Mouse (Mus musculus) Patski (cell line): ENCODE measurements at regions not wholly inside any gene's neighbourhood (a gene's known extent, or its start where the extent isn't known, plus 50 kb on each side); places are given as distances from the start of the nearest gene placed in this dataset.

Source experiments
- ATAC-seq: fragments of 100-300 bp; one replicate; pipeline ENCODE4 v1.8.0; 2021
- CTCF ChIA-PET: fragments of 350-600 bp; sonication (Branson Sonifier 250); formaldehyde crosslinking; loops from one replicate; lab custom pipeline; 2022; ENCODE audit warnings: inconsistent platforms; lab: Charles Lee
- POLR2A ChIA-PET: fragments of 350-600 bp; sonication (Branson Sonifier 250); formaldehyde crosslinking; loops from one replicate; lab custom pipeline; 2022; ENCODE audit warnings: antibody characterized with exemption, inconsistent platforms; lab: Charles Lee
- DNase-seq: peaks from one replicate; pipeline ENCODE4 v3.0.0-alpha.2; 2011; ENCODE audit warnings: low read depth, low spot score
- H3K27me3 ChIP-seq: fragments of 371-371 bp; one replicate; pipeline ENCODE4 v1.5.1; 2021
- CTCF ChIP-seq: fragments of 100-300 bp; IDR thresholded peaks from one replicate; pipeline ENCODE4 v1.5.1; 2021
- in situ Hi-C: fragments of 300-500 bp; cut with MboI; formaldehyde crosslinking; loops from 3 replicates; pipeline ENCODE4 v1.11.1; 2018; ENCODE audit warnings: low pct_unique_long_range_greater_than_20kb, mixed read lengths

- ChIA-PET CTCF (interaction anchor here (1.5 to 1.7 kb wide), 2 partner anchors 95 to 308 kb away, joined by 3 to 4 read pairs; no protein-coding TSS in a partner anchor), POLR2A (no interaction called here)
- in situ Hi-C loops, result loop anchor here (5.0 to 25.0 kb wide), 6 partner anchors 95 to 952 kb away; partner anchors contain the start of genes E030018B13Rik and Trpm1
- TF ChIP-seq CTCF, result peak; percentile 63
- ATAC-seq (no peak), DNase-seq (no peak)
- no peaks in the 10 kb centered on the region for H3K27me3 ChIP-seq
These were observed 93.6 kb upstream of the Trpm1 start for GRCm38 (mm10) chr7:64060051-64060450.

GRCm38 (mm10) chr7:64058282-64058872 is 95.3 kb upstream of the Trpm1 start:
- in situ Hi-C loops, result loop anchor here (10.0 to 25.0 kb wide), 2 partner anchors 266 to 954 kb away; no protein-coding TSS in a partner anchor
- ChIA-PET POLR2A (interaction anchor here (0.7 kb wide), 1 partner anchor 140 kb away, joined by 5 read pairs; no protein-coding TSS in a partner anchor), CTCF (interaction anchor here (1.5 to 1.7 kb wide), 2 partner anchors 97 to 306 kb away, joined by 3 to 4 read pairs; no protein-coding TSS in a partner anchor)
- ATAC-seq (no peak), DNase-seq (no peak)
- no peaks in the 10 kb centered on the region for H3K27me3 ChIP-seq
- no peak for TF ChIP-seq CTCF

GRCm38 (mm10) chr7:64057873-64058272 is 95.8 kb upstream of the Trpm1 start:
- CTCF ChIA-PET, result no interaction called here
- POLR2A ChIA-PET, result interaction anchor here (0.7 kb wide), 1 partner anchor 139 kb away, joined by 5 read pairs; no protein-coding TSS in a partner anchor
- in situ Hi-C loops, result loop anchor here (10.0 to 25.0 kb wide), 2 partner anchors 267 to 954 kb away; no protein-coding TSS in a partner anchor
- no peak for ATAC-seq
- no peak for DNase-seq
- no peak for TF ChIP-seq CTCF
- no peaks in the 10 kb centered on the region for H3K27me3 ChIP-seq

GRCm38 (mm10) chr7:64056498-64056897 is 97.1 kb upstream of the Trpm1 start:
- no peak for DNase-seq
- TF ChIP-seq CTCF, result no peak
- CTCF ChIA-PET, result interaction anchor here (1.5 kb wide), 1 partner anchor 303 kb away, joined by 4 read pairs; no protein-coding TSS in a partner anchor
- H3K27me3 ChIP-seq, result no peaks in the 10 kb centered on the region
- no peak for ATAC-seq
- in situ Hi-C loops, result loop anchor here (10.0 to 25.0 kb wide), 2 partner anchors 268 to 956 kb away; no protein-coding TSS in a partner anchor
- POLR2A ChIA-PET, result interaction anchor here (1.0 kb wide), 1 partner anchor 71 kb away, joined by 3 read pairs; no protein-coding TSS in a partner anchor

GRCm38 (mm10) chr7:64054996-64055395 is 98.6 kb upstream of the Trpm1 start:
- POLR2A ChIA-PET, result no interaction called here

GRCm38 (mm10) chr7:64053766-64054165 is 99.9 kb upstream of the Trpm1 start:
- H3K27me3 ChIP-seq, result no peaks in the 10 kb centered on the region
- in situ Hi-C loops, result loop anchor here (10.0 to 25.0 kb wide), 2 partner anchors 271 to 959 kb away; no protein-coding TSS in a partner anchor
- POLR2A ChIA-PET, result interaction anchor here (1.3 kb wide), 1 partner anchor 11 kb away, joined by 3 read pairs; no protein-coding TSS in a partner anchor
- ATAC-seq (no peak), DNase-seq (no peak)
- CTCF ChIA-PET, result no interaction called here
- TF ChIP-seq CTCF, result no peak

More at GRCm38 (mm10) chr7:64054996-64055395, 98.6 kb upstream of the Trpm1 start:
- no peaks in the 10 kb centered on the region for H3K27me3 ChIP-seq
- DNase-seq, result peak; percentile 64
- CTCF ChIA-PET, result interaction anchor here (1.4 kb wide), 1 partner anchor 35 kb away, joined by 3 read pairs; no protein-coding TSS in a partner anchor
- peak; percentile 63 for ATAC-seq
- in situ Hi-C loops, result loop anchor here (10.0 to 25.0 kb wide), 2 partner anchors 270 to 957 kb away; no protein-coding TSS in a partner anchor
- no peak for TF ChIP-seq CTCF

DNA sequence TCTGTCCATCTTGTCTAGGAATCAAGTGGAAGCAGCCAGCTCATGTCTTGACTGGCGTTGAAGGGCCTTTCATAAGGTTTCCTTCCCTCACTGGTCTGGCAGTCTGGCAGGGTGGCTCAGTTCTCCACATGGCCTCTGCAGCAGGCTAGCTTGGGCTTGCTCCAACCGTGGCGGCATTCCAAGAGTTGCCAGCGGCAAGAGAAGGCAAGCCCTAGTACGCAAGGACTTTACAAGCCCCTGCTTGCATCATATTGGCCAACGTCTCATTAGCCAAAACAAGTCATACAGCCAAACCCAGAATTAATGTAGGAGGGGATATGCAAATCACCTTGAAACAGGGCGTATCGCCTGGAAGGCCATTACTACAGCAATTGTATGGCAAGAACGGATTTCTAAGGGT is 101.2 kb upstream of the Trpm1 start:
- in situ Hi-C loops, result loop anchor here (10.0 to 25.0 kb wide), 2 partner anchors 272 to 960 kb away; no protein-coding TSS in a partner anchor
- no peak for DNase-seq
- POLR2A ChIA-PET, result no interaction called here
- ATAC-seq, result no peak
- CTCF ChIA-PET, result no interaction called here
- H3K27me3 ChIP-seq, result no peaks in the 10 kb centered on the region
- no peak for TF ChIP-seq CTCF

GRCm38 (mm10) chr7:64050826-64051401 is 102.7 kb upstream of the Trpm1 start:
- TF ChIP-seq CTCF, result no peak
- H3K27me3 ChIP-seq, result no peaks in the 10 kb centered on the region
- DNase-seq (no peak), ATAC-seq (no peak)
- CTCF ChIA-PET, result no interaction called here
- in situ Hi-C loops, result loop anchor here (10.0 to 25.0 kb wide), 2 partner anchors 274 to 961 kb away; no protein-coding TSS in a partner anchor
- POLR2A ChIA-PET, result interaction anchor here (0.6 kb wide), 1 partner anchor 347 kb away, joined by 3 read pairs; no protein-coding TSS in a partner anchor

GRCm38 (mm10) chr7:64050246-64050645 is 103.4 kb upstream of the Trpm1 start:
- DNase-seq, result no peak
- in situ Hi-C loops, result loop anchor here (10.0 to 25.0 kb wide), 2 partner anchors 275 to 962 kb away; no protein-coding TSS in a partner anchor
- TF ChIP-seq CTCF, result no peak
- ChIA-PET CTCF (interaction anchor here (0.7 to 0.9 kb wide), 2 partner anchors 37 to 208 kb away, joined by 3 to 4 read pairs; no protein-coding TSS in a partner anchor), POLR2A (no interaction called here)
- ATAC-seq, result no peak
- H3K27me3 ChIP-seq, result no peaks in the 10 kb centered on the region

DNA sequence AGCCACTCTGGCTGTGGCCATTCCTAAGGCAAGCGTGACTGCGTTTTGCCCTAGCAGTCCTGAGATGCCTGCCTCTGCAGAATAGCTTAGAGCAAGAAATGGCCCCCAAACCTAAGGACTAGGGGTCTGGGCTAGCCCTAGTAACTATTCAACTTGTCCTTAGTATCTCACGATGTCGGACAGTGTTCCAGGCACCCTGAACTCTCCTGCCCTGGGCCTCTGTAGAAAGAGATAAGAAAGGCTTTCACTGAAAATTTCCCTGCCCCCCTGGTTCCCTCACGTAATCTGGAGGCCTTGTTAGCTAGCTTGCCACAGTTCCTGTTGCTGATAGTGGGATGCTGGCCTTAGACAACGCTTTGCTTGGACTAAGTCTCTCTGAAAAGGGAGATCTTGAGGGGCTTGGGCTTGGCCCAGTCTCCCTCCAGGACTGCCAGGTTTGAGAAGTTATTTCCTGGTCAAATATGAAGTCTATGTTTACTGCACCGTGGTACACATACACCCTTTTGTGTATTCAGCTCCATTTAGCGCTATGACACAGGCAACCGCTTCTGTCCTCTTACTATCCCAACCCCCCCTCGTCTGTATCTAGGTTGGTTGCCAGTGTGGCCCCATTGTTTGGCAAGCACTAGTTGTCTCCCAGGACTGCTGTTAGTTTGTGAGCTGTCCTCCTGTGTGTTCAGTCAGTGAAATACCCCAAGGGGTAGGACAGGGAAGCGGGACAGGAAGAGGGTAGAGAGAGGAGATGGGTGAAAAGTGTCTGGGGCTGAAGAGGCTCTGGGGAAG is 104.3 kb upstream of the Trpm1 start:
- ChIA-PET CTCF (interaction anchor here (0.9 kb wide), 1 partner anchor 36 kb away, joined by 3 read pairs; no protein-coding TSS in a partner anchor), POLR2A (no interaction called here)
- DNase-seq (no peak), ATAC-seq (no peak)
- in situ Hi-C loops, result no loop called here
- H3K27me3 ChIP-seq, result no peaks in the 10 kb centered on the region
- no peak for TF ChIP-seq CTCF
